Mouse (Mus musculus) heart, adult 2 months (tissue): ENCODE measurements around the gene Gdpgp1.

Experiments used
- EP300 ChIP-seq: fragments of 200-500 bp; IDR thresholded peaks from 2 replicates; pipeline ENCODE4 v1.6.1; 2011; ENCODE audit warnings: low read depth, low read length, control low read depth; ENCODE audit not compliant: insufficient read depth
- POLR2A ChIP-seq: fragments of 200-500 bp; IDR thresholded peaks from 2 replicates; pipeline ENCODE4 v1.6.1; 2011; ENCODE audit warnings: mild to moderate bottlenecking, low read depth, low read length, control low read depth; ENCODE audit not compliant: insufficient read depth

- TF ChIP-seq EP300 (no peak), POLR2A (no peak)
Observed at GRCm38 (mm10) chr7:80283226-80283918, 50.7 kb downstream of the Gdpgp1 start.
